Mouse (Mus musculus) megakaryocyte-erythroid progenitor cell, adult 5-6 weeks (primary cell): Measurements from ENCODE around the gene Mavs. TPM values are rescaled to one million over a fixed set of nuclear protein-coding genes. Genes with fewer than 3 reads are reported as not detected.

Experiments used
- ATAC-seq: replicated peaks from 2 replicates; pipeline ENCODE4 v1.8.0; 2016; ENCODE audit warnings: mild to moderate bottlenecking, inconsistent platforms; ENCODE audit not compliant: severe bottlenecking, poor library complexity, low FRiP score, low TSS enrichment
- total RNA-seq, 2 experiments: library from RNA; stranded (forward) in 1 of 2; stranded (reverse) in 1 of 2; fragments of 200-1000, 215-1000 nt in 1 of 2; fragments of >200 nt in 1 of 2; fragmentation: Nextera tagmentation in 1 of 2; gene quantifications; 2 replicates each; pipeline ENCODE4 v1.2.3; 2014 to 2017

Mavs gene
- total RNA-seq, 2 experiments from 2014 or later = 24.8 to 28.9 TPM

DNA sequence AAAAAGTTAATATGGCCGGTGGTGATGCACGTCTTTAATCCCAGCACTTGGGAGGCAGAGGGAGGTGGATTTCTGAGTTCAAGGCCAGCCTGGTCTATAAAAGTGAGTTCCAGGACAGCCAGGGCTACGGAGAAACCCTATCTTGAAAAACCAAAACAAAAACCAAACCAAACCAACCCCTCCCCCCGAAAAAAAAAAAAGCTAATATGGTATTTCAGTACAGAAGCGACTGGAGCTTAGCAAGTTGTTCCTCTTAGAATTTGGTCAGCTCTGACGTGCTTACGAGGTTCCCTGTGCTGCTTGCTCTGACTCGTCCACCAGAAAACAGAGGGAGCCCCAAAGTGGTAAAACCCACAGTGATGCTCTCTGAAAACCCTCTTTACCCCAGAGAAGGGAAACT is 24.8 kb downstream of the Mavs start:
- ATAC-seq = no peak

DNA sequence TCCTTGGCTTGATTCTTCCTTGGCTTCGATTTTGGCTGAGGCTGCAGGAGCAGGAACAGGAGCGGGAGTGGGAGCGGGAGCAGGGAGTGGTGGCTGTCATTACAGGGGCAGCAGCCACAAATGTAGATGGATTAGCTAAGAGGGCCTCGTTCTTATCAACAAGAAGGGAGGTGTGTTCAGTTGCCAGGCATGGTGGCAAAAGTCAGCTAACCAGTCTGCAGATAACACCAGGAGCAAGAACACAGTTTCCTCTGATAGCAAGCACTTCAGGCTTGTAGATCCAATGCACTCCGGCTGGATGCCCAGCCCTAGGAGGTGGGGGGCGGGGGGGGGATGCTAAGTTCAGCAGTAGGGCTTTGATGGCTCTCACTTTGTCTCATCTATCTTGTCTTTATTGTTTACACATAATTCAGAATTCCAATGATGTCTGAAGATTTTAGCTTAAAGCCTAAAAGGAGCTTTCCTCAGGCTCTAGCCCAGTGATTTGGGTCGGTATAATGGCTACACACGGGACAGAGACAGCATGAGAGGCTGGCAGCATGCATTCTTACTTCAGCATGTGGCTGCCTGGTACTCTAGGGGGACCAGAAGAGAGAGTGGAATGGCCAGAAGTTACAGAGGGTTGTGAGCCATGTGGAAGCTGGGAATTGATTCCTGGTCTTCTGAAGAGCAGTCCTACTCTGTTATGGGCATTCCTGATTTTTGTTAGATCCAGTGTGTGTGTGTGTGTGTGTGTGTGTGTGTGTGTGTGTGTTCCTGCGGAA is 26.9 kb downstream of the Mavs start:
- peak; percentile 56 for ATAC-seq

DNA sequence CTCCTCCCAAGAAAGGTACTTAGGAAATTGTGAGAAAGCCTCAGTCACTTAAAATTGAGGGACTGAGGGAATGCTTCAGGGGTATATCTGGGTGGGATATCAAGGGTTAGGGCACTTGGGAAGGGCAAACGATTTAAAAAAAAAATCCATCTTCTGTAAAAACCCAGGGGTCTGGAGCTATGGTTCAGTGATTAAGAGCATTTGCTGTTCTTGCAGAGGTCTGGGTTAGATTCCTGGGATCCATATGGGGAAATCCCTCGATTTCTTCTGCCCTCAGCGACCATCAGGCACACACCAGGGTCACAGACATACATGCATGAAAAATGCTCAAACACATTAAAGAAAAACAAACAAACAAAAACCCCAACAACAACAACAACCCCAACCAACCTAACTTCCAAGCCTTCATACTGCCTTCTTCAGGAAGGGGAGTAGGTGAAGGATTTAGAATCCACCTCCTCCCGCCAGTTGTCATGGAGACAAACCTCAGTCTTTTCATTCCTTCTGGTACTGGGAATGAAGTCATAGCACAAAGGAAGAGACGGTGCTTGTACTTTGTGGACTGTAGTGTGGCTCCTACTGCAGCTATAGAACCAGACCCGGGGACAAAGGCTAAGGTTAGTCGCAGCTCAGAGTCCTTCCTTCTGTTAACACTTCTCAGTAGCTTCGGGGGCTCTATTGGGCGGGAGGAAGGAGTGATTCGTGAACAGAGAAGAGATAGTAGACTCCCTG is 27.8 kb downstream of the Mavs start:
- ATAC-seq = peak; percentile 35

DNA sequence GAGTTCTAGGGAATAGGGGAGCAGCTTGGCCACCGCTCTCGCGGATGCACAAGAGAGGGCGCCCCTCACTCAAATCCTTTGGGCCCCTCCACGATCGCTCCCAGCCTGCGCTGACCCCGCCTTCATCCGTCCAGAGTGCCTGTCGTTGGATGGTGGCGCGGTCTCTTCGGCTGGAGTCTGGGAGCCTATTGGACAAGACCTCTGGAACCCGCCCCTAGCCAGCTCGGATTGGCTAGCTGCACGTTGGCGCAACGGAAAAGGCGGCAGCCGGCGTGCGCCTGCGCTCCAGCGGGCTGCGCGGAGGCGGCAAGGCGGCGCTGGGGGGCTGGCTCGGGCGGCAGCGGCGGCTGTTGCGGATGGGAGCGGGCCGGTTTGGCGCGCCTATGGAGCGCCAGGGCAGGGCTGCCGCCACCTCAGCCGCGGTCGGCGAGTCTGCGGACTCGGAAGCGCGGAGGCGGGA is 28.4 kb downstream of the Mavs start, which contains the start of gene Pank2:
TSS of gene Pank2 (plus strand) at position 283 of the 460 bp plus-strand sequence.
- ATAC-seq = peak; percentile 96

GRCm38 (mm10) chr2:131262680-131263670 is 29.1 kb downstream of the Mavs start:
- peak; percentile 26 for ATAC-seq

DNA sequence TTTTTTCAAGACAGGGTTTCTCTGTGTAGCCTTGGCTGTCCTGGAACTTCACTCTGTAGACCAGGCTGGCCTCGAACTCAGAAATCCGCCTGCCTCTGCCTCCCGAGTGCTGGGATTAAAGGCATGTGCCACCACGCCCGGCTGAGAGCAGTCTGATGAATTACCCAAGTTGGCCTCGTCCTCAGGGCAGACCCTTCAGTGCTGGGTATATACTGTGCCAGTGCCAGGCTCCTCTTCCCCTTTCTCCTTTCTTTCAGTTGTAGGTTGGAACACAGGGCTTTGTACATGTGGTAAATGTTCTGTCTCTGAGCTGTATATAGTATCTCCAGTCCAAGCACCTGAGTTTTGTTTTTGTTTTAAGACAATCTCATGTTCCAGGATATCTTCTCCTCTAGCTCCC is 30.2 kb downstream of the Mavs start:
- no peak for ATAC-seq

- ATAC-seq = no peak
Measured at GRCm38 (mm10) chr2:131265056-131265455, 31.2 kb downstream of the Mavs start.

- no peak for ATAC-seq
Measured at GRCm38 (mm10) chr2:131275493-131275892, 41.6 kb downstream of the Mavs start.

- no peak for ATAC-seq
Measured at GRCm38 (mm10) chr2:131276722-131277121, 42.9 kb downstream of the Mavs start.

GRCm38 (mm10) chr2:131281596-131281995 is 47.7 kb downstream of the Mavs start:
- ATAC-seq = no peak

GRCm38 (mm10) chr2:131286276-131286675 is 52.4 kb downstream of the Mavs start:
- no peak for ATAC-seq

- ATAC-seq = no peak
Measured at GRCm38 (mm10) chr2:131290669-131291068, 56.8 kb downstream of the Mavs start.

- ATAC-seq = no peak
Measured at GRCm38 (mm10) chr2:131296746-131297261, 62.9 kb downstream of the Mavs start.

Other genes starting within 250 kb of the Mavs start
- not detected in 2 replicates for gene Gfra4, start 191.0 kb upstream of the Mavs start, total RNA-seq (2014; fragmentation: Nextera tagmentation)
- gene Gfra4, start 191.0 kb upstream of the Mavs start, total RNA-seq (2017) = not detected in 2 replicates
- gene Adam33, start 170.2 kb upstream of the Mavs start, total RNA-seq (2014; fragmentation: Nextera tagmentation) = 0.76 TPM in 1 of 2 replicates, not detected in the other
- not detected in 2 replicates for gene Adam33, start 170.2 kb upstream of the Mavs start, total RNA-seq (2017)
- 0.22 and 0.48 TPM in 2 replicates for gene Siglec1, start 147.3 kb upstream of the Mavs start, total RNA-seq (2014; fragmentation: Nextera tagmentation)
- gene Siglec1, start 147.3 kb upstream of the Mavs start, total RNA-seq (2017) = not detected in 2 replicates
- 0.44 and 3.9 TPM in 2 replicates for gene Hspa12b, start 106.8 kb upstream of the Mavs start, total RNA-seq (2014; fragmentation: Nextera tagmentation)
- 1.3 TPM in 1 of 2 replicates, not detected in the other for gene Hspa12b, start 106.8 kb upstream of the Mavs start, total RNA-seq (2017)
- not detected in 2 replicates for gene Gm11037, start 100.6 kb upstream of the Mavs start, total RNA-seq (2014; fragmentation: Nextera tagmentation)
- gene Gm11037, start 100.6 kb upstream of the Mavs start, total RNA-seq (2017) = not detected in 2 replicates
- gene 1700037H04Rik, start 74.0 kb upstream of the Mavs start, total RNA-seq (2014; fragmentation: Nextera tagmentation) = 92.8 and 94.2 TPM in 2 replicates
- gene 1700037H04Rik, start 74.0 kb upstream of the Mavs start, total RNA-seq (2017) = 29.0 and 55.6 TPM in 2 replicates
- gene Cenpb, start 54.0 kb upstream of the Mavs start, total RNA-seq (2014; fragmentation: Nextera tagmentation) = 8.0 and 8.8 TPM in 2 replicates
- gene Cenpb, start 54.0 kb upstream of the Mavs start, total RNA-seq (2017) = 6.8 and 10.8 TPM in 2 replicates
- gene Cdc25b, start 47.1 kb upstream of the Mavs start, total RNA-seq (2014; fragmentation: Nextera tagmentation) = 8.7 and 21.6 TPM in 2 replicates
- 5.4 and 19.0 TPM in 2 replicates for gene Cdc25b, start 47.1 kb upstream of the Mavs start, total RNA-seq (2017)
- 3.7 and 4.1 TPM in 2 replicates for gene Spef1, start 46.8 kb upstream of the Mavs start, total RNA-seq (2014; fragmentation: Nextera tagmentation)
- 1.3 and 2.5 TPM in 2 replicates for gene Spef1, start 46.8 kb upstream of the Mavs start, total RNA-seq (2017)
- 5.9 and 14.7 TPM in 2 replicates for gene Ap5s1, start 27.0 kb upstream of the Mavs start, total RNA-seq (2014; fragmentation: Nextera tagmentation)
- gene Ap5s1, start 27.0 kb upstream of the Mavs start, total RNA-seq (2017) = 1.9 and 3.3 TPM in 2 replicates
- 47.4 and 52.7 TPM in 2 replicates for gene Pank2, start 28.4 kb downstream of the Mavs start, total RNA-seq (2014; fragmentation: Nextera tagmentation)
- 56.3 and 94.8 TPM in 2 replicates for gene Pank2, start 28.4 kb downstream of the Mavs start, total RNA-seq (2017)
- gene Rnf24, start 118.8 kb downstream of the Mavs start, total RNA-seq (2014; fragmentation: Nextera tagmentation) = 1.7 and 2.8 TPM in 2 replicates
- 0.61 and 0.84 TPM in 2 replicates for gene Rnf24, start 118.8 kb downstream of the Mavs start, total RNA-seq (2017)